Mouse (Mus musculus) kidney, adult 18-20 months (tissue): ENCODE data around the gene Tmem56.

ENCODE experiments used
- DNase-seq: peaks from one replicate; pipeline ENCODE4 v3.0.0; 2021

Tmem56 gene

GRCm38 (mm10) chr3:121161661-121162060, 121.2 kb downstream of the Tmem56 start:
- DNase-seq = no peak

DNA sequence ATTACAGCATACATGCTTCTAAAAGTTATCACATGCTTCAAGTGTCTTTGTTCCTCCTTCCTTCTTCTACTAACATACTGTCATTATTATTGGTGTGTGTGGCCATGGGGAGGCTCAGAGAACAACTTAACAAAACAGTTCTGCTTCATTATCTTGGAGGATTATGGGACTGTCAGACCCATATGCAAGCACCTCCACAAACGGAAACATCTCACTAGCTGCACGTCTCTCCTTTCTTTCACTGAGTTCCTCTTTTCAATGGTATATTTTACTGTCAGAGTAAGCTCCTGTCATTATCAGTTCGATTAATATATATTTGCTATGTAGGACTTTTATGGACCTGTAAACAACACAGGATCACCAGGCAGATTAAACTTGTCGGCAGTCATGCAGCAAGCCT, 122.5 kb downstream of the Tmem56 start:
- no peak for DNase-seq

- no peak for DNase-seq
These were observed 123.3 kb downstream of the Tmem56 start for GRCm38 (mm10) chr3:121159566-121159965.

DNA sequence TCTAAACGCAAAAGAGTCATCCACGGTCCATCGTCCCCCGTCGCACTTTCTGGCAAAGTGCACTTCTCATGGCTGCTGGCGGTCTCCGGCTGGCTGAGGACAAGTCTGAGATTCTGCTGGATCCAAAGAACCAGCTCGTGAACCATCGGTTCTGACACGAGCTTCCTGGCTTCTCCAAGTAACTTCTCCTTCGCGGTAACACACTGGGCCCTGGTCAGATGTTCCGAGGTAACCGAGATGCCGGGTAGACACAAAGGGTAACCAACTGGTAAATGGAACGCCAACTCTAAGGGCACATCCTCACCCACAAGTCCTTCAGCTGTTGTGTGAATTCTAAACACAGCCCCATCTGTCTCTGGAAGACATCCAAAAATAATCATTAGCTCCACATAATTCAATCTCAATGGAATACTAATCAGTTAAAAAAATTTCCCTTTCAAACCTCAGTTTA, 124.0 kb downstream of the Tmem56 start:
- no peak for DNase-seq

GRCm38 (mm10) chr3:121157546-121158330, 125.2 kb downstream of the Tmem56 start:
- no peak for DNase-seq

DNA sequence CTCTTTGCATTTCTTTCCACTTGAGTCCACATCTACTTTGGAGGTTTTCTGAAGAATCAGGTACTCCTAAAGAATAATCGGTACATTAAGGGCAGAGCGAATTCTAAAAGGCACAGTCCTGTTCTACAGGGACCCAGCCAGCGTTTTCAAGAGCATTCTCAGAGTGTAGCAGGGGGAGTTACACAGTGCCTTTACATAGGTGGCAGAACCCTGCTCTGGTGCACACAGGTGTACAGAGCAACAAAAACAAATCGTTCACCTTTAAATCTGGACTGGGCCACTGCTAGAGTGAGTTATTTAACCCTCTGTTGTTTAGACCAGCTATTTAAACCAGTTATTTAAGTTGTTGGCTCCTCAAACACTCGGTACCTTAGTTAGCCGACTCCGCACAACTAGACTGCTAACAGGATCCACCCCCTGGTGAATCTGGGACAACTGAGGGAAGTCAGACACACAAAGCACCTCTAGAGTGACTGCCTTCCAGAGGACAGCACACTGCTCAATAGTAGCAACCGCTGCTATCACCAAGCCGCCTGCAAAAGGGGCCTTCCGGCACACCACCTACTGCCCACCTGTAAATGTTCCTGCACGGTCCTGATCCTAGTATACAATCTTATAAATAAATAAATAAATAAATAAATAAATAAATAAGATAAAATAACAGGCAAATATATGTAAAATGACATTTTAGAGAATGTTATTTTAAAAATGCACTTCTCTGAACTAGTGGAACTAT, 126.3 kb downstream of the Tmem56 start:
- no peak for DNase-seq

DNA sequence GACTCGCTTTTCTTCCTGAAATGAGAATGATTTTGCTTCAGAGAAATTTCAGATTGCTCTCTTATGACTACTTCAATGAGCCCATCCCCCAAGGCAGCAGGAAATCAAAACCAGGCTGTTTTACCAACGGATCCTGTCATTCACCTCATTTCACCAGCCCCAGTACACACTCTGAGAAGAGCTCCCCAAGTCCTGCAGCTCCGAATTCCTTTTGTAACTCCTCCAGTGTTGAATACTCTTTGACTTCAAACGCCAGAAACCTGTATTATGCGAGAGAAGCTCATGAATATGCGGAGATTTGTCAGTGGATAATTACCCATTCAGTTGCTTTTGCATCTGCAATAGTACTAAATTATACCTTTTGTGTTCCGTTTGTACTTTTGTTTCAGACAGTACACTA, 126.9 kb downstream of the Tmem56 start:
- no peak for DNase-seq
